Mouse (Mus musculus): Measurements from ENCODE around the gene Ripply2.

Ripply2 gene

DNA sequence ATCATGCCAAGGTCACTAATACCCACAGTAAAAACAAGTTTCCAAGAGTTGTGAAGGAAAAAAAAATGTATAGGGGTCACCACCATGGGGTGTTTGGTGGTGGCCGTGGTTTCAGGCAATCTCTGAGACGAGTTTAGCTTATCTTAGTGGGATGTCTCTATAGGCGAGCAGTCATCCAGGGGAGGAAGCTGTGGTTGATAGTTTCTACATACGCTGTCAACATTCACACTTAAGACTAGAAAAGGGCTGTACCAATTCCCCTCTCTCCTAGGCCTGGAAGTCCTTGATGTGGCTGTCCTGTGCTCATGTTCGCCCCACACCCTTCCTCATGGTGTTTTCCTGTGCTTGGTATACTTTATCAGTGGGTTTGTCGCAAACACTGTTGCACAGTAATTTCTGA is 10.4 kb downstream of the Ripply2 start:
- no peak for DNase-seq (ENCODE audit: low read depth in 1 of 2, low spot score in 2 of 2)

- peak in 1 of 2 experiments; percentile 10 for DNase-seq (ENCODE audit: low read depth in 1 of 2, low spot score in 2 of 2)
These were observed 12.2 kb downstream of the Ripply2 start for GRCm38 (mm10) chr9:87027423-87028084.

DNA sequence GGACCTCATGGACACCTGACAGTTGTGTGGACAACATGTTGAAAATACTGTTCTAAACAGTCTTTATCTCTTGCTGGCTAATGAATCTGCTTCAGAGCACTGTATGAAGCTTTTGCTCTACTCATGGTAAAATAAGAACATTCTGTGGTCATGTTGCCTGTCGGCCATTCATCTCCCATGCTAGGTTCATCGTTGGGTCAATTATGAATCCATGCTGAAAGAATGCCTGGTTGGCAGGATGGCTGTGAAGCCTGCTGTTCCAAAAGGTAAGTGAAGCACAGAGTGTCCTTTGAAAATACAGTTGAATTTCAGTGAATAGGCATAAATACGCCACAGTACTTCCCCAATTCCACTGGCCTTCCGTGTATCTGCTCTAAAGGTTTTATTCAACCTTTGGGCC is 16.9 kb downstream of the Ripply2 start:
- no peak for DNase-seq (ENCODE audit: low read depth in 1 of 2, low spot score in 2 of 2)

- no peak for DNase-seq (ENCODE audit: low read depth in 1 of 2, low spot score in 2 of 2)
These were observed 19.7 kb downstream of the Ripply2 start for GRCm38 (mm10) chr9:87034831-87035580.

DNA sequence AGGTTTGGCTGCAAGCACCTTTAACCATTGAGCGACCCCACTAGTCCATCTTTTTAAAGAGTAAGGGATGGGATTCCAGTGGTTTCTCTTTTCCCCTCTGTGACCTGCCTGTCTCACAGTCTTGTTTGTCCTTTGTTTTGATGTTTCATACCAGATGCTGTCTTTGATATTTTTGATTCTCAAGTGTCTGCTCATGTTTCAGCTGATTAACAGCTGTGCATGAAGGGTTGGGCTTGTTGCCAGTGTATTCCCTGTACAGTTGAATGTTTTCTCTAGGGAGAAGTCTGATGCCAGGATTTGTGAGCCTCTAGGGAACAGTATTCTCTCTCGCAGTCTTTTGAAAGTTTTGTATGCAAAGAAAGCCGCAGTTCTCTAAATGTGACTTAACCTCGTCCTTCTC is 34.1 kb downstream of the Ripply2 start:
- no peak for DNase-seq (ENCODE audit: low read depth in 1 of 2, low spot score in 2 of 2)

DNA sequence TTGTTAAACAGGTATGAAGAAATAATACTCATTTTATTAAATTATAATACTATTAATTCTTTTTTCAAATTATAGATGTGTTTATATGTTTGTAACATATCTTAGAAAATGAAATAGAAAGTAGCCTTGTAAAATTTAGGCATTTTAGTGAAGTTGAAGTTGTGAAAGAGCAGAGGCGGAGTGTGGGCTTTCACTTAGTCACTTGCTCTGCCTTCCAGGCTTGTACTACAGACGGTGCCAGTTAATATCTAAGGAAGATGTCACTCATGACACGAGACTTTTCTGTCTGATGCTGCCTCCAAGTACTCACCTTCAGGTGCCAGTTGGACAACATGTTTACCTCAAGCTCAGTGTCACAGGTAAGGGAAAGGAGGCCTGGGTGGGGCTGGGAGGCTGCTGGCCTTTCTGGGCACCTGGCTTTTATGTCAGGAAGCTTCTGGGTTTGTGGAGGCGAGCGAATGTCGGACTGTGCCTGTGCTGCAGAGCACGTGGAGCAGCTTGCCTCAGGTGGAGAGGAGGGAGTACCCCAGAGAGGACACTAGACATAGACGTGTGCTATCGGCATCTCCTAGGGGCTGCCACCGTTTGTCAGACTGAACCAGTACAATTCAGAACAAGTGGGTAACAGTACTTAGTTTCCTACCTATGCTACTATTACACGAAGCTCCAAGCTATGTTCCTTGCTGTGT is 40.4 kb downstream of the Ripply2 start:
- DNase-seq (ENCODE audit: low read depth in 1 of 2, low spot score in 2 of 2), result no peak

- DNase-seq (ENCODE audit: low read depth in 1 of 2, low spot score in 2 of 2), result no peak
These were observed 47.0 kb downstream of the Ripply2 start for GRCm38 (mm10) chr9:87062337-87062736.

- DNase-seq (ENCODE audit: low read depth in 1 of 2, low spot score in 2 of 2), result no peak
These were observed 52.8 kb downstream of the Ripply2 start for GRCm38 (mm10) chr9:87068160-87068559.

Measured in monocyte, adult 2 months (primary cell).